Mouse (Mus musculus) layer of hippocampus, adult 2 months (tissue): ENCODE data around the gene Nell1. TPM values are rescaled to one million over a fixed set of nuclear protein-coding genes. Genes with fewer than 3 reads are reported as not detected.

Source experiments
- DNase-seq, 2 experiments: peaks; one replicate each; pipeline ENCODE4 v3.0.0; 2022; ENCODE audit warnings: low spot score in 2 of 2
- H3K27ac ChIP-seq: fragments of 200-600 bp; 2 replicates; pipeline ENCODE4 v1.8.1; 2022
- H3K4me3 ChIP-seq: fragments of 200-600 bp; 2 replicates; pipeline ENCODE4 v1.8.1; 2022; ENCODE audit warnings: mild to moderate bottlenecking
- CTCF ChIP-seq: fragments of 200-600 bp; conservative IDR thresholded peaks from 2 replicates; pipeline ENCODE4 v1.8.1; 2022; ENCODE audit warnings: antibody characterized with exemption, mild to moderate bottlenecking, moderate library complexity
- total RNA-seq, 2 experiments: library from RNA; stranded (reverse); gene quantifications; 2 replicates each; pipeline ENCODE4 v1.2.3; 2021

Nell1 gene
- total RNA-seq, 2 experiments from 2014 or later = 46.2 to 51.7 TPM

- DNase-seq = peak in 1 of 2 experiments; percentile 45
- peak overlapping the region; percentile 82 for H3K27ac ChIP-seq
- peak overlapping the region; percentile 62 for H3K4me3 ChIP-seq
- TF ChIP-seq CTCF = peak; percentile 69
These were observed 917 bp downstream of the Nell1 start for GRCm38 (mm10) chr7:49975441-49976121.

GRCm38 (mm10) chr7:49981511-49982227, 7.0 kb downstream of the Nell1 start:
- H3K4me3 ChIP-seq = no peak overlapping the region
- TF ChIP-seq CTCF = peak; percentile 67
- no peak for DNase-seq

GRCm38 (mm10) chr7:49984698-49985097, 10.0 kb downstream of the Nell1 start:
- no peak for DNase-seq
- Histone ChIP-seq H3K27ac (no peak overlapping the region), H3K4me3 (no peak overlapping the region)
- TF ChIP-seq CTCF = no peak

More at GRCm38 (mm10) chr7:49981511-49982227, 7.0 kb downstream of the Nell1 start:
- no peak overlapping the region for H3K27ac ChIP-seq

GRCm38 (mm10) chr7:49985947-49986346, 11.3 kb downstream of the Nell1 start:
- DNase-seq = no peak
- Histone ChIP-seq H3K4me3 (no peak overlapping the region), H3K27ac (no peak overlapping the region)
- TF ChIP-seq CTCF = no peak

GRCm38 (mm10) chr7:49999321-49999720, 24.7 kb downstream of the Nell1 start:
- Histone ChIP-seq H3K27ac (no peak overlapping the region), H3K4me3 (no peak overlapping the region)
- no peak for TF ChIP-seq CTCF
- DNase-seq = no peak

DNA sequence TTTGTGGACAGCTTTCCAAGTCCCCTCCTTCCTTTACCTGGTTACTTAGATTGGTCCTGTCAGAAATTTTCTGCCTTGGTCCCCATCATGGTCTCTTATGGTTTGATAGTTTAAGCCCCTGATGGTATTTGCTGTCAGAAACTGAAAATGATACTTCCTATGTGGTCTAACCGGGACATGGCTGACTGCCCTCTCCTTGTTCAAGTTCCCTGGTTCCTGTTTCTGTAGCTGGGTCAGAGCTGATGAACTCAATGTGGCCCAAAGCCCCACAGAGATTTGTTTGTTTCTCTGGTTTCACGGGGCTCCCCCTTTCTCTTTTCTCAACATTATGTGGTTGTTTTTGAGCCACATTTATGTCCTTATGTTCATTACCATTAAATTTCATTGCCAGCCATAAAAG, 30.6 kb downstream of the Nell1 start:
- TF ChIP-seq CTCF = no peak
- no peak overlapping the region for H3K27ac ChIP-seq
- no peak overlapping the region for H3K4me3 ChIP-seq
- no peak for DNase-seq

DNA sequence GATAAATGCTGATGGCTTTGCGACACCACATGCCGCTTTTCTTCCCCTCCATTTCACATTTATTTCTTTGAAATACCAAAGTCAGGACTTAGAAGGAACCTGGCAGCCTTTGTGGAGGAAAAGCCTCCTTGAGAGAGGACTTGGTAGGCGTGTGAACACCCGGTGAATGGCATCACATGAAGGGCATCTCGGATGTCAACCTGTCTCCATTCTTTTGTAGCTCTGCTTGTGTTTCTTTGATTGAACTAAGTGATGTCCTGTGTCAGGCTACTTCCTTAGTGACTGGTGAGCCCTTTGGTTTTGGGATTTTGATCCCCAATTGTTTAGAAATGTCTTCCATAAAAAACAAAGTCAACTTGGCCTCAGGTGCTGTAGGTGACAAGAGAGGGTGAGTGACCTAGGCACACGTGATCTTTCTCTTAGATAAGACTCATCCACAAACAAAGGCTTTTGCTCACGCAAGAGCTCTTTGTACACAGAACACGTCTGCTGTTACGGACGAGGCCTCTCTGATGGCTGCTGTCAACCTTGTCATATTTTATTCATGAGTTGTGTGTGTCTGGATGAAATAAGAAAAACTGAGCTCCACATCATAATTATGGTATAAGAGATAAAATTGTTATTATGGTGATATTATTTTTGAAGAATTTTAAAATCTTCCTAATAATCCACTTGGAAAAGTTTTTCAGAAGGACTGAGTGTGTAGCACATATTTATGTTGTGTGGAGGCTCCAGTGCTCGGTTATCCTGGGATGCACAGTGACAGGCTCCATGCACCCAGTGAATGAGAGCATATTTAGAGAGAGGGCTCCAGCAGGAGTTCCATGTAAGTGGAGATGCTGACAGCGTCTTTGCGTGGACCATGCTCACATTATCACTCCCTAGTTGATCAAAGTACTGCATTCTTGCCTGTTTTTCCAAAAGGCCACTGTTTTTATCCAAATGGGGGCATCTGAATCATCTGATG, 60.8 kb downstream of the Nell1 start:
- no peak for DNase-seq
- H3K27ac ChIP-seq = no peak overlapping the region
- no peak for TF ChIP-seq CTCF
- H3K4me3 ChIP-seq = no peak overlapping the region

- H3K4me3 ChIP-seq = no peak overlapping the region
- TF ChIP-seq CTCF = no peak
- no peak for DNase-seq
- no peak overlapping the region for H3K27ac ChIP-seq
These were observed 66.4 kb downstream of the Nell1 start for GRCm38 (mm10) chr7:50041112-50041511.

DNA sequence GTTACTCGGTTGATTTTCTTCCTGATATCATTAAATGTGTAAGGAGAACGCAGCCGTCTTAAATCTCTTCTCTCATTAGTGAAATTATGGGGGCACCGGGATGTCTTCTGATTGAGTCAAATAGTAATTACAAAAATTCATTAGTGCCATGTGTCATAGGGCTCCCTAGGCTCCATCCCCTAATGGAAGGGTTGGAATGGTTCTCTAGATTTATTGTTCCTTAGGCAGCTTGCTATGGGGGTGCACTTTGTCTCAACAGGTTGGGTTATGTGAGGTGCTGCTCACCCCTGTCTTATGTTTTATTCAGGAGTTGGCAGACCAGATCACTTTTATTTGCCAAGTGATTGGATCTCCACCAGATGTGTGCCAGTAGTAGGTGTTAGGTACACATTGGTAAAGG, 75.5 kb downstream of the Nell1 start:
- TF ChIP-seq CTCF = no peak
- Histone ChIP-seq H3K27ac (no peak overlapping the region), H3K4me3 (no peak overlapping the region)
- no peak for DNase-seq

- DNase-seq = peak in 1 of 2 experiments; percentile 19
- H3K27ac ChIP-seq = no peak overlapping the region
- no peak for TF ChIP-seq CTCF
- H3K4me3 ChIP-seq = no peak overlapping the region
These were observed 79.0 kb downstream of the Nell1 start for GRCm38 (mm10) chr7:50053704-50054103.

GRCm38 (mm10) chr7:50094461-50094860, 119.8 kb downstream of the Nell1 start:
- TF ChIP-seq CTCF = no peak
- Histone ChIP-seq H3K4me3 (no peak overlapping the region), H3K27ac (peak overlapping the region; percentile 75)
- peak in 1 of 2 experiments; percentile 31 for DNase-seq

DNA sequence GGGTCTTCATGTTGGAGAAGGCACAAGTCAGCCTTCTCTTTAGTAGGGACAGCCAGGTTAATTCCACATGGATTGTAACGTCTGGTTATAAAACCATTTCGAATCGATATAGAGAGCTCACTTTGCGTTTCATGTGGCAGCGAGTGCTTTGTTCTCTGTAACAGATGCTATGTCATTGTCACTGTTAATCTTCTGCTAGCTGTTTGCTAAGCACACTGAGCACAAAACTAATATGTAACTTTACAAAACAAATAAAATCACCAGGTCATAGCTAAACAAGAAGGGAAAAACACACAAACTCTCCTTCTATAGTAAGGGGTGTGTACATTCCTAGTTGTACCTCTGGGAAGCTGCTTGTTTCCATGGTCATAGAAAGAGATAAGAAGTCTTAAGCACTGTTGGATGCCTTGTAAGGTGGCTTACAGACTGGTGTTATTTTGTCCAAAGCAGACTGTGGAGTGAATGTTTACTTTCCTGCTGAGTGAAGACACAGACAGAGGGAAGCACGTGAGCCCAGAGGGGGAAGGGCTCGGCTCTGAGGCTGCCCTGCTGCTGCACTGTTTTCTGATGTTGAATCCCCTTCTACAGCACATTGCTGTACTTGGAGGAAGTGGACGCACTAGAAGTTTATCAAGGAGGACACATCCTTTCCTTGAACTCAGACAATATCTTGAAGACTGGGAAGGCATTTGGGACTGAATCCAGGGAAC, 131.1 kb downstream of the Nell1 start:
- Histone ChIP-seq H3K4me3 (peak overlapping the region; percentile 19; the same call in 1 of the 2 replicates), H3K27ac (peak overlapping the region; percentile 67)
- DNase-seq = no peak
- TF ChIP-seq CTCF = no peak
